Mouse (Mus musculus) C3H10T1/2 (cell line): ENCODE results near the gene Agtrap. TPM values are rescaled to one million over a fixed set of nuclear protein-coding genes. Genes with fewer than 3 reads are reported as not detected.

Experiments used
- polyA plus RNA-seq, 2 experiments: library from polyadenylated mRNA; unstranded; fragments of >200 nt; fragmentation: generic; extraction: Trizol; gene quantifications; one replicate each; pipeline ENCODE4 v1.2.1; 2012; ENCODE audit warnings: missing spikeins in 2 of 2

Agtrap gene
- polyA plus RNA-seq, result 10 to 100 TPM; 17.7 TPM

GRCm38 (mm10) chr4:148087907-148088527 is at the start of gene Agtrap:
Gene Agtrap (minus strand): TSS chr4:148088031.

GRCm38 (mm10) chr4:148130561-148131413 is 43.0 kb upstream of the Agtrap start, which contains the start of gene Draxin:
Gene Draxin (minus strand): TSS chr4:148130698.

GRCm38 (mm10) chr4:148130133-148130532 is 42.3 kb upstream of the Agtrap start, which contains the start of gene Mad2l2:
Gene Mad2l2 (plus strand): TSS chr4:148130384.

GRCm38 (mm10) chr4:148038600-148039253 is 49.1 kb downstream of the Agtrap start, which contains the start of the genes Clcn6 and Mthfr:
Gene Clcn6 (minus strand): TSS chr4:148038821.
Gene Mthfr (plus strand): TSS chr4:148039077.

Other genes starting within 250 kb of the Agtrap start
- under 1 TPM; 0.02 to 0.35 TPM for gene Zfp933, start 239.7 kb downstream of the Agtrap start, polyA plus RNA-seq
- gene Miip, start 219.2 kb downstream of the Agtrap start, polyA plus RNA-seq, result 10 to 100 TPM; 18.3 to 21.0 TPM
- gene Fv1, start 219.1 kb downstream of the Agtrap start, polyA plus RNA-seq, result 1 to 10 TPM in 1 of 2 experiments, under 1 TPM in 1; 0.26 to 2.9 TPM
- gene Mfn2, start 183.3 kb downstream of the Agtrap start, polyA plus RNA-seq, result 10 to 100 TPM; 21.7 to 28.1 TPM
- 10 to 100 TPM; 25.9 to 69.0 TPM for gene Plod1, start 151.3 kb downstream of the Agtrap start, polyA plus RNA-seq
- gene 2510039O18Rik, start 147.1 kb downstream of the Agtrap start, polyA plus RNA-seq, result 10 to 100 TPM; 15.3 to 43.6 TPM
- gene Nppb, start 102.2 kb downstream of the Agtrap start, polyA plus RNA-seq, result not detected
- gene Nppa, start 87.3 kb downstream of the Agtrap start, polyA plus RNA-seq, result not detected
- gene Clcn6, start 49.2 kb downstream of the Agtrap start, polyA plus RNA-seq, result 1 to 10 TPM; 1.5 to 7.3 TPM
- 10 to 100 TPM in 1 of 2 experiments, 1 to 10 TPM in 1; 4.5 to 16.9 TPM for gene Mthfr, start 49.0 kb downstream of the Agtrap start, polyA plus RNA-seq
- gene Mad2l2, start 42.4 kb upstream of the Agtrap start, polyA plus RNA-seq, result 10 to 100 TPM; 29.3 to 46.0 TPM
- under 1 TPM; under 0.01 to 0.14 TPM for gene Draxin, start 42.7 kb upstream of the Agtrap start, polyA plus RNA-seq
- gene Fbxo6, start 64.1 kb upstream of the Agtrap start, polyA plus RNA-seq, result 10 to 100 TPM; 66.2 to 95.0 TPM
- gene Fbxo44, start 72.5 kb upstream of the Agtrap start, polyA plus RNA-seq, result 1 to 10 TPM in 1 of 2 experiments, under 1 TPM in 1; 0.50 to 2.3 TPM
- gene Fbxo2, start 72.6 kb upstream of the Agtrap start, polyA plus RNA-seq, result 1 to 10 TPM; 1.2 to 2.9 TPM
- under 1 TPM in 1 of 2 experiments, not detected in 1; under 0.01 TPM for gene Disp3, start 199.9 kb upstream of the Agtrap start, polyA plus RNA-seq